8 mouse cellular contexts compared by ENCODE assay signal in genomic region chr9:31913739-31914591, GRCm38 (mm10). TPM values are rescaled to one million over a fixed set of nuclear protein-coding genes. Genes with fewer than 3 reads are reported as not detected.
DNase-seq lines count a peak whose midpoint lies in the region; ATAC-seq and TF ChIP-seq lines count a peak whose summit lies in the region.

No protein-coding gene starts in this region.

- DNase-seq in lung, postnatal 0 days (ENCODE audit: low spot score), result no peak
- no peak for DNase-seq in lung, adult 18-20 months
- no peak for DNase-seq in c-Kit-positive CD71-positive TER-119-positive erythroid progenitor cells, embryonic 14.5 days (ENCODE audit: low spot score)
- DNase-seq in frontal cortex, postnatal 25 days (ENCODE audit: low spot score in 2 of 2), result no peak
- DNase-seq in spleen, postnatal 4 days (ENCODE audit: low spot score in 2 of 2), result no peak

- no peak overlapping the region for H3K27ac ChIP-seq in lung, postnatal 0 days (ENCODE audit: low read length)
- 0 out of 2 replicates have a peak overlapping the region, but pooled peaks have one; percentile 18 for H3K27ac ChIP-seq in embryonic facial prominence, embryonic 15.5 days (replicated peaks)
- no peak overlapping the region for H3K27ac ChIP-seq in intestine, postnatal 0 days (ENCODE audit: low read depth, low read length)
- no peak overlapping the region for H3K27ac ChIP-seq in neural tube, embryonic 13.5 days (replicated peaks)

- TF ChIP-seq CTCF in lung, postnatal 0 days (IDR thresholded peaks at IDR 0.05), result no peak
- TF ChIP-seq CTCF in intestine, postnatal 0 days (IDR thresholded peaks at IDR 0.05; ENCODE audit: low read depth), result no peak

- peak overlapping the region; percentile 41 for H3K4me3 ChIP-seq in lung, postnatal 0 days (ENCODE audit: low read depth, low read length)
- H3K4me3 ChIP-seq in embryonic facial prominence, embryonic 15.5 days (replicated peaks), result peak overlapping the region; percentile 56
- peak overlapping the region; percentile 58 for H3K4me3 ChIP-seq in intestine, postnatal 0 days (ENCODE audit: low read depth, low read length)
- H3K4me3 ChIP-seq in neural tube, embryonic 13.5 days, result peak overlapping the region; percentile 59

- H3K4me1 ChIP-seq in lung, postnatal 0 days (ENCODE audit: insufficient read depth, low read depth, low read length), result 0 out of 2 replicates have a peak, but pooled peaks cover 4% of the 10 kb centered on the region
- peaks cover 31% of the 10 kb centered on the region for H3K4me1 ChIP-seq in embryonic facial prominence, embryonic 15.5 days
- no peaks in the 10 kb centered on the region for H3K4me1 ChIP-seq in intestine, postnatal 0 days (replicated peaks; ENCODE audit: control insufficient read depth, insufficient read depth, low read length)
- H3K4me1 ChIP-seq in neural tube, embryonic 13.5 days (replicated peaks), result peaks cover 29% of the 10 kb centered on the region

- no peak overlapping the region for H3K9ac ChIP-seq in lung, postnatal 0 days (replicated peaks; ENCODE audit: low read depth)
- 0 out of 2 replicates have a peak overlapping the region, but pooled peaks have one; percentile 26 for H3K9ac ChIP-seq in embryonic facial prominence, embryonic 15.5 days
- H3K9ac ChIP-seq in intestine, postnatal 0 days (ENCODE audit: low read depth, low read length), result no peak overlapping the region; the same call in 1 of the 2 replicates
- H3K9ac ChIP-seq in neural tube, embryonic 13.5 days, result peak overlapping the region; percentile 66; the same call in 1 of the 2 replicates

- H3K27me3 ChIP-seq in lung, postnatal 0 days (replicated peaks; ENCODE audit: insufficient read depth, low read length), result peaks cover 60% of the 10 kb centered on the region
- peaks cover 85% of the 10 kb centered on the region for H3K27me3 ChIP-seq in embryonic facial prominence, embryonic 15.5 days
- peaks cover 71% of the 10 kb centered on the region for H3K27me3 ChIP-seq in intestine, postnatal 0 days (replicated peaks; ENCODE audit: control insufficient read depth, insufficient read depth, low read length)
- H3K27me3 ChIP-seq in neural tube, embryonic 13.5 days, result peaks cover 95% of the 10 kb centered on the region

- no peak for TF ChIP-seq EP300 in lung, postnatal 0 days (IDR thresholded peaks at IDR 0.05)

- under 1% methylated on average over 54 of the region's 54 CpGs for WGBS in lung, postnatal 0 days
- under 1% methylated on average over 54 of the region's 54 CpGs for WGBS in embryonic facial prominence, embryonic 15.5 days
- under 1% methylated on average over 54 of the region's 54 CpGs for WGBS in intestine, postnatal 0 days
- WGBS in neural tube, embryonic 13.5 days, result under 1% methylated on average over 54 of the region's 54 CpGs

- no peak for ATAC-seq in lung, postnatal 0 days
- ATAC-seq in embryonic facial prominence, embryonic 15.5 days (ENCODE audit: insufficient number of reproducible peaks, low FRiP score, low TSS enrichment, low read depth), result no peak; the same call in 1 of the 2 replicates
- ATAC-seq in intestine, postnatal 0 days, result no peak
- ATAC-seq in neural tube, embryonic 13.5 days (ENCODE audit: low read depth), result 0 out of 2 replicates have a peak, but pooled peaks have one; percentile 4

- no peaks in the 10 kb centered on the region for H3K9me3 ChIP-seq in lung, postnatal 0 days (ENCODE audit: low read length)
- H3K9me3 ChIP-seq in embryonic facial prominence, embryonic 15.5 days (replicated peaks), result no peaks in the 10 kb centered on the region
- H3K9me3 ChIP-seq in intestine, postnatal 0 days (ENCODE audit: control insufficient read depth), result no peaks in the 10 kb centered on the region
- no peaks in the 10 kb centered on the region for H3K9me3 ChIP-seq in neural tube, embryonic 13.5 days

- H3K4me2 ChIP-seq in lung, postnatal 0 days (replicated peaks; ENCODE audit: low read depth, low read length), result peak overlapping the region; percentile 74
- peak overlapping the region; percentile 96 for H3K4me2 ChIP-seq in embryonic facial prominence, embryonic 15.5 days (replicated peaks)
- H3K4me2 ChIP-seq in intestine, postnatal 0 days (replicated peaks; ENCODE audit: low read depth), result peak overlapping the region; percentile 74
- H3K4me2 ChIP-seq in neural tube, embryonic 13.5 days, result peak overlapping the region; percentile 98

- no peaks in the 10 kb centered on the region for H3K36me3 ChIP-seq in lung, postnatal 0 days (ENCODE audit: insufficient read depth, low read length)
- H3K36me3 ChIP-seq in embryonic facial prominence, embryonic 15.5 days, result no peaks in the 10 kb centered on the region
- H3K36me3 ChIP-seq in intestine, postnatal 0 days (ENCODE audit: control insufficient read depth, insufficient read depth), result no peaks in the 10 kb centered on the region
- H3K36me3 ChIP-seq in neural tube, embryonic 13.5 days, result no peaks in the 10 kb centered on the region

RNA-seq across cellular contexts. Expression of gene Barx2, which starts 0.7 kb away (rescaled TPM):
- polyA plus RNA-seq in lung, postnatal 0 days (2015; fragmentation: Nextera tagmentation; extraction: Ambion mirVana), result 0.37 and 0.39 TPM in 2 replicates
- 5.6 and 8.3 TPM in 2 replicates for polyA plus RNA-seq in embryonic facial prominence, embryonic 15.5 days (2015; fragmentation: Nextera tagmentation; extraction: Ambion mirVana)
- not detected in 2 replicates for polyA plus RNA-seq in intestine, postnatal 0 days (2015; fragmentation: Nextera tagmentation; extraction: Ambion mirVana)
- polyA plus RNA-seq in neural tube, embryonic 13.5 days (2015; fragmentation: Nextera tagmentation; extraction: Ambion mirVana), result not detected in 2 replicates

Comparison
In these comparisons a context has a peak if more than half of its experiments do, and no peak if none do; other contexts are left out.
1. H3K9ac ChIP-seq: peak in embryonic facial prominence, embryonic 15.5 days (single experiment) and neural tube, embryonic 13.5 days (single experiment); none in lung, postnatal 0 days (single experiment) and intestine, postnatal 0 days (single experiment).
2. Peak in every context shown above with its lines, with median percentiles within 50 percentile points of each other: H3K4me2 ChIP-seq and H3K4me3 ChIP-seq.